Mouse (Mus musculus): Measurements from ENCODE around the gene Ano6.

Gene Ano6

DNA sequence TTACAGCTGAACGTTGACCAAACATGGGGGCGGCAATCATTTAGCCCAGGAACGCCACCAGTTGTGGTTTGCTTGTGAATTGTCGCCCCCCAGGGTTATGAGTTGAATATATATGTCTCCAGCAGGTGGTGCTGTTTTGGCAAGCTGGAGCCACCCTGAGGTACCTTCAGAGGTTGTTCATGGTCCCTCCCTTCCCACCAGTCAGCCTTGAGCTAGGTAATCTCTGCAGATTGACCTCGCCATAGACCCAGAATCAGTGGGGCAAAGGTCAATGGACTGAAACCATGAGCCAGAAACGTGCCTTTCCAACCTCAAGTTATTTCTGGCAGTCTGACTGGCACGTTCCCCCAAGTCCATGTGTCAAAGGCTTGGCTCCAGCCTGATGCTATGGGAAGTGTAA is 22.8 kb upstream of the Ano6 start:
- DNase-seq (ENCODE audit: low read depth in 1 of 2, low spot score in 2 of 2), result no peak

DNA sequence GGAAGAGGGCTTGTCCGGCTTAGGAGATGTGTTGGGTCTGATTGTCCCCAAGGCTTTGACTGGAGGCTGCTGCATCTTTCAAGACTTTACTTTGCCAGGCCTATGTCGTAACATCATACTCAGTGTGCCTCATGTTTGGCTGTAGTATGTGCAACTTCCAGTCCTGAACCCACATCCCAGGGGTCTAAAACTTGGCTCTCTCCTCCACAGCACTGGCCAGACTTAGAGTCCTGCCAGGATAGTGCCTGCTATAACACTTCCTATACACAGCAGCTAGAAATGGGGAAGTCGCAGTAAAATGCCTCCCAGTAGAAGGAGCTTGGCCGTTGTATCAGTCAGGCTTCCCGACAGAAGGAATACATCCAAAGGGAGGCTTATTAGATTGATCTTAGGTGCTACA is 21.9 kb upstream of the Ano6 start:
- DNase-seq (ENCODE audit: low read depth in 1 of 2, low spot score in 2 of 2), result no peak

- no peak for DNase-seq (ENCODE audit: low read depth in 1 of 2, low spot score in 2 of 2)
These were observed 21.1 kb upstream of the Ano6 start for GRCm38 (mm10) chr15:95769576-95769975.

GRCm38 (mm10) chr15:95770307-95770706 is 20.3 kb upstream of the Ano6 start:
- DNase-seq (ENCODE audit: low read depth in 1 of 2, low spot score in 2 of 2), result no peak

DNA sequence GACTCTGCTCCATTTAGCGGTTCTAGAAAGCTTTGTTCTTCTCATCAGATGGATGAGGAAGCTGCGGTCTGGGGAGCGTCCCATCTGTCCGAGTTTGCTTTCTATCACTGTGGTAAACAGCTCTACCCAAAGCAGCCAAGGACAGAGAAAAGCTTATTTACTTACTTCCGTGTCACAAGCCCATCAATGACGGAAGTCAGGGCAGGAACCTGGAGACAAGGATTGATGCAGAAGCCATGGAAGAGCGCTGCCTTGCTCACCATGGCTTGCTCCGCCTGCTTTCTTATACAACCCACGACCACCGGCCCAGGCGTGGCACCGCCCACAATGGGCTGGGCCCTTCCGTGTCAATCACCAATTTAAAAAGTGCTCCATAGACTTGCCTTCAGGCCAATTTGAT is 18.3 kb upstream of the Ano6 start:
- DNase-seq (ENCODE audit: low read depth in 1 of 2, low spot score in 2 of 2), result no peak

DNA sequence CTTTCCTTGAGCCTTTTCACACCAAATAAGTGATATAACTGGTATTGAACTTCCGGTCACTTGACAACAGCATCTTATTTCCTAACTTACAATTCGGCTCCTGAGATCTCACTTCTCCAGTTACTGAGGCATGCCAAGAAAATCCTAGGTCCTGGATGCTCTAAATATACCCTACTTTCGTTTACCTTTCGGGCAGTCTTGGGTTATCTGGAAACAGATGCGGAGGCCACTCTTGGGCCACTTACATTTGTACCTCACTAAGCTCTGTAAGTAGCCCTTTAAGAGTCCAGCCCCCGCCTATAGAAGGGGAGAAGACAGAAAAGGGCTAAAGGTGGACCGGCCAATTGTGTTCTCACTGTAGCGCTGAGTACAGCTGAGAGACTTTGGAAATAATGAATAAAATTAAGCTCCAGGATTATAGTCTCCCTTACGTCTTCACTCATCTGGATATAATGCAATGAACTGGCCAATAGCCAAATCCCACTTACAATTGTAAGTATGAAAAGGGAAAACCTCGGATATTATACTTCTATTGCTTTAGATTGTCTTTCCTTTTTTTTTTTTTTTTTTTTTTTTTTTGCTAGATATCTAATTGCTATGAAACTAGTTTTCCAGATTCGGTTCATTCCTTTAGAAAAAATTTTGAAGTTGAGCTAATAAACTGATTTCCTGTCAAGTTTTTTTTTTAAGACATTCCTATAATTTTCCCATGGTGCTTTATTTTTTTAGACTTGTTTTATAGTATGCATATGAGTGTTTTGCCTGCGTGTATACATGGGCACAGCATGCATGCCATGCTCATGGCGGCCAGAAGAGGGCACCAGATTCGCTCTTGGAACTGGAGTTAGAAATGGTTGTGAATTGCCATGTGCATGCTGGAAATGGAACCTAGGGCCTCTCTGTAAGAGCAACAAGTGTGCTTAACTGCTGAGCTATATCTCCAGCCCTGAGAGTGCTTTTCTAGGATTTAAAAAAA is 17.5 kb upstream of the Ano6 start:
- peak in 1 of 2 experiments; percentile 69 for DNase-seq (ENCODE audit: low read depth in 1 of 2, low spot score in 2 of 2)

GRCm38 (mm10) chr15:95774197-95774596 is 16.4 kb upstream of the Ano6 start:
- no peak for DNase-seq (ENCODE audit: low read depth in 1 of 2, low spot score in 2 of 2)

- no peak for DNase-seq (ENCODE audit: low read depth in 1 of 2, low spot score in 2 of 2)
These were observed 15.8 kb upstream of the Ano6 start for GRCm38 (mm10) chr15:95774674-95775414.

GRCm38 (mm10) chr15:95777743-95778142 is 12.9 kb upstream of the Ano6 start:
- no peak for DNase-seq (ENCODE audit: low read depth in 1 of 2, low spot score in 2 of 2)

DNA sequence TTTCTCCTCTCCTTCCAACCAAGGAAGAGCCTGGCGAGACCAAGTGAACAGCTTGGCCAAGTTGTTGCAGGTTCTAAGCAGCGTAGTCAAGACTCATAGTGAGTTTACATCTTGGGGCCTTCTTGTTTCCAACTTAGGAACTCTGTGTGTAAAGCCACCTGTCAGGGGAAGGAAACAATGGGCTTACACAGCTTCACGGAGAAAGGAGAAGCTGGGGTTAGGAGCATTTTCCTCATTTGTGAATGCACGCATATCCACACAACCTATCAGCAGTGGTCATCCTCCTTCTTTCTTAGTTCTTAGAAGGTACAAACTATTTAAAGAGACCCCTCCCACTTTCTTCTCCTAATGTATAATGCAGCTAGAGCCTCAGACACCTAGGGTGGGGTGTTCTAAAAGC is 11.9 kb upstream of the Ano6 start:
- no peak for DNase-seq (ENCODE audit: low read depth in 1 of 2, low spot score in 2 of 2)

DNA sequence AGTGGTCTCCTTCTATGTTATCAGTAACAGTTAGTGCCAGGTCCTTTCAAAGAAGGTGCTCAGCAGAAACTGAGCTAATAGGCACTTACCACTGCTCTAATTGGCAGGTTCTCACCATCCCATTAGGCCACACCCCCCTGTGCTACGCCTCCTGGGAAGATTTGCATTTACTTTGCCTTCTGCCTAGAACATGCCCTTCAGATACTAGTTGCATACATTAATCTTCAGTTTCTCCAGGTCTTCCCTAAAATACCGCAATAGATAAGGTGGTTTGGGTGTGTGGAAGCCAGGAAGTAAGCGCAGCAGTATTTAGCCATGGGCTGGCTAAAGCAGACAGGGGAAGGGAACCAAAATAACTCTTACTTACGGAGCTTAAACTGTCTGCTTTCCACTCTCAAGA is 4.0 kb upstream of the Ano6 start:
- no peak for DNase-seq (ENCODE audit: low read depth in 1 of 2, low spot score in 2 of 2)

DNA sequence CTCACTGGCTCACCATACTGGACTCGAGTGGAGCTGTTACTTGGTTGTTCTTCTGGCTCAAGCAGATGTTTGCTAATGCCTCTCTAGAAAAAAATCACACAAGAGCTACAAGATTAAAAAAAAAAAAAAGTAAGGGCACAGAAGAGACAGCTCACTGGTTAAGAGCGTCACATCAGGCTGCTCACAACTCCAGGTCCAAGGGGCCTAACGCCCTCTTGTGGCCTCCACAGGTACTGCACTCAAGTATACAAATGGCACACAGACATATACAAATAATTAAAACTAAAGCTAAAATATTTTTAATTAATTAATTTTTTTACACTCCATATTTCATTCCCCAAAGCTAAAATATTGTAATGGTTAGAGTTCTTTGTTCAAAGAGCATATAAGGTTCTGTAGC is 3.1 kb upstream of the Ano6 start:
- DNase-seq (ENCODE audit: low read depth in 1 of 2, low spot score in 2 of 2), result no peak

DNA sequence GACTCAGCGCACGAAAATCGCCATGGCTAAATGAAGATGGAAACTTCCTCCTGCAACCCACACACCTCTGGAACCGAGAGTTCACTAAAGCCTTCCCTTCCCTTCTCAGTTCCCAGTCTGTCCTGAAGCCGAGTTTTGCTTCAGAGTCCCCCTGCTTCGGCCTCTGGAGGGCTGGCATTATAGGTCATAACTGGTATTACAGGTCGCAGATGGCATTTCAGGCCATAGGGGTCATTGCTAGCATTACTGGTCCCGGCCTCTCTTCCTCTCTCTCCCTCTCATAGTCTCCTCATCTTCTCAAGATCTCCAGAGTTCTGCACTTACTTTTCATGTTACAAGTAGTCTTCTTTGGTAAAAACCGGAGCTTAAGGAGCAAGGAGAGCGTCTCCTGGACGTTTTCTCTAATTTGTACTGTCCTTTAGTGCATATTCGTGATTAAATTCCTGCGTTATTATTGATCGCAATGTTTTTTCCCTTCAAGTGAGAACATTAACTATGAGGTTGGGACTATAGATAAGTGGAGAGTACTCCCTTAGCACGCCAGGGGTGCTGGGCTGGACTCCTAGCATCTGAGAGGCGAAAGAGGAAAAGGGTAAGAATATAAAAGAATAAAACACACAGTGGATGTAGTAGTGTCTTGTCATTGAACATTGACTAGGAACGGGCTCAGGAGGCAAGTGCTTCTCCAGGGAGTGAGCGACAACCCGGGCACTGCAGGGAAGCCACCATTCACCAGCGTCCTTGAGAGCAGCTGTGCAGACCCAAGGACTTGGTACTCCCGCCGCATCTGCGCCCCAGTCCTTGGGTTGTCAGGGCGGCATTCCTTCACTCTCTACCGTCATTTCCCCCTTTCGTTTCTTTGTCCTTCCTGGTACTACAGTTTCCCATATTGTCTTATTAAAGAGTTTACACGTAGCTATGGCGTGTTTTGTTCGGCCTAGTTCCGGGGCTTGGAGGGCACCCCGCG is 798 bp upstream of the Ano6 start:
- DNase-seq (ENCODE audit: low read depth in 1 of 2, low spot score in 2 of 2), result no peak

DNA sequence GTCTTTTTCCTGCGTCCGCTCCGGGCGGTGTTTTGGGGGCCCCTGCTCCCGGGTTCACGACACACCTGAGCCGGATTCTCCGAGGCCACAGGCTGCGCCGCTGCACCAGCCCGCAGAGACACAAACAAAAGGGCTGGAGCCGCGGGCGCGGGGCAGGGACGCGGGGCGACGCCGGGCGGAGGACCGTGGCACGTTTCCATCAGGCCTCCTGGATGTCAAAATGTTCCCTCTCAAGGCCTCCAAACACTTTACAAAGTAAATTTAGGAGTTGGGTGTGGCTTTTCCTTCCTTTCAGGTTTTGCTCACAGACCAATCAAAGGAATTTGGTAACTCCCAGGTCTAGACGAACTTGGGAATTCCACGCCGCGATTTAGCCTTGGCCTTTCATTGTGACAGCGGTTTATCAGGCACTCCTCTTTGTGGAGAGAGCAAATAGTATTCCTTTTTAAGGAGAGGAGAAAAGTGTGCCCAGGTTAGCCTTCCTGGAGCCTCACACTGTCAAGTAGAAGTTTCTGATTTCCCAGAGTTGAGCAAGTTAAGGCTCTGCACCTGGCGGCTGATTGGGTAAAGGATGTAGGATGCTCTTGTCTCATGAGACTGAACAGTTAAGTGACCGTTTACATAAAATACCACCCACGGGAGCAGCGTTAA is 623 bp downstream of the Ano6 start:
- DNase-seq (ENCODE audit: low read depth in 1 of 2, low spot score in 2 of 2), result no peak

DNA sequence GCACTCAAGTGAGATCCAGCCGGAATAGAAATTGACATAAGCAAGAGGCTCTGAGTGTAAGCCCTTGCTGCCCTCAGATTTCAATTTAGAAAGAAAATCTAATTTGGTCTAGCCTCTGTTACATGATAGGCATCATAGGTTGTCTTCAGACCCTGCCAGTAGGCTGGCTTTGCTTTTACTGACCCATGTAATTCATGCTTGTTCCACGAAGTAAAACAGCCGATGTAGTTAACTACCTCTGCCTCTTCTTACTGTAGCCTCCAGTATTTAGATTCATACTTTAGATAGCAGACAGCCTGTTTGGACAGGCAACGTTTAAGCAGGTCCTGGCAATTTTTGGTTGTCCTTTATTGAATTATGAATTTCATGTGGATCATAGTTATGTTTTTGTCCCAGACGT is 1.2 kb downstream of the Ano6 start:
- no peak for DNase-seq (ENCODE audit: low read depth in 1 of 2, low spot score in 2 of 2)

DNA sequence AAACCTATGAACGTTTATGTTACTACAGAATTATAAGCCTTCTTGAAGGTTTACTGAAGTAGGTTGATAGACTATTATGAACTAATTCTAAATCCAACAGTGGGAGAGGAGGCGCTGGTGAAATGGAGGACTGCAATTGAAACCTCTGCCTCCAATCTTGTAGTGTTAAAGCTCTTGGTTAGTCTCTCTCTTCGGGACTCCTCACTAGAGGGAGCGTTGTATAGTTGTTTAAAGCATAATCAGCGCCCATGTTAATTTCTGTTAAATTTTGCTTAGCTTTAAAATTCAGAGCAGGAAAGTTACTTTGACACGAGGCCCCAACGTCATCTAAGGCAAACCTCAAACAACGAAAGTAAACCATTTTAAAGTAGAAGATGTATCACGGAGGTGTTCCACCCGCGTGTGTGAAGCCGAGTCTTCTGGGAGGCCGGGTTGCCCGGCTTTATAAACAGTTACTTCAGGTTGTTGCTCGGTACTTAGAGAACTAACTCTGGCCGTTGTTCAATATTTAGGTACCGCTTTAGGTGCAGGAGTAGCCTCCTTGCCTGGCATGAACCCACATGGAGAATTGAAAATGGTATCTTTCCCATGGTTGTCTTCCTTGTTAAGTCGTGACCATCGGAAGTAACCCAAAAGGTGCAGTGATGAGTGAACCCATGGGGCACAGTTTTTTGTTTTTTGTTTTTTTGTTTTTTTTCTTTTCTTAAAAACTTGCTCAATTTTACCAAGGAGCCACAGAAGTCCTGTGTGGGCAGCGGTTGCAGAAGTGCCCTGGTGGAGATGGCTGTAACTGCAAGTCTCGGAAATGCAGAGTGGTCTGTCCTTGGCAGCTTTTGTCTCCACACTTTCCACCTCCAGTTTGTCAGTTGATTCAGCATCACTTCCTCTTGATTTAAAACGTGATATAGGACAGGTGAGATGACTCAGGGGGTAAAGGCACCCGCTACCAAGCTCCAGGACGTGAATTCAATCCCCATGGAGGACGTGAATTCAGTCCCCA is 1.9 kb downstream of the Ano6 start:
- DNase-seq (ENCODE audit: low read depth in 1 of 2, low spot score in 2 of 2), result no peak

DNA sequence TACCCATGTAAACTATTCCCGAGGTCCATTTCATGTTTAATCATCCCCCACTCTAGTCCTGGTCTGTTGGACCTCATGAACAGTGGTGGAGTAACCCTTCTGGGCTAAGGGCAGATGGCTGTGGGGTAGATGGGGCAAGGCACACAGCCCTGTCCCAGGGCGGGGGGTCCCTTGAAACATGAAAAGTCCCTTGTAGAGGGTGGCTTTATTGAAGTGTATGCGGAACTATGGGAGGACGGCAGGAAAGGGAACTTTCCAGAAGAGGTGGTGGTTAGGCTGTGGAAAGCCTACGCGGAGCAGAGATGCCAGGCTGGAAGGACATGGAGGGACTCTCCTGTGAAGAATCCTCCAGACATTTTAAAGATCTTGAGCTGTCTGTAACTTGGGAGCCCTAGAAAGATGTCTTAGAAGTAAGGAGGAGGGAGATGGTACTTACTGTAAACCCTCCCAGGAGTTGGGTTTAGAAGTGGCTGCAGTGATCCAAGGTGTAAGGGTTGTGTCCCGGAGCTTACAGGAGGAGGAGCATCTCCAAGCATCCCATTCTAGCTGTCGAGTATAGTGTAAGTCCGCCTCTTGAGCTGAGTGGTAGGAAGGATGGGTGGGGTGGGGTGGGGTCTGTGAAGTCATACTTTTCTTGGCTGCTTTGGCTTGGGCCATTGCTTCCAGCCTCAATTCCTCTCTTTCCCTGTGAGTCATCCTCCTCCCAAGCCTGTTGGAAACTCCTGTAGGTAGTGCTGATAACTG is 3.3 kb downstream of the Ano6 start:
- DNase-seq (ENCODE audit: low read depth in 1 of 2, low spot score in 2 of 2), result no peak

GRCm38 (mm10) chr15:95794611-95795565 is 4.2 kb downstream of the Ano6 start:
- peak; percentile 65 to 71 for DNase-seq (ENCODE audit: low read depth in 1 of 2, low spot score in 2 of 2)
